Mouse (Mus musculus) stomach, postnatal 0 days (tissue): Measurements from ENCODE around the gene Tcf12. TPM values are rescaled to one million over a fixed set of nuclear protein-coding genes. Genes with fewer than 3 reads are reported as not detected.
A peak's percentile ranks its signal among the peaks of the same experiment; 100 is the strongest.

Experiments used
- ATAC-seq: fragments of 200-750 bp; cut with Nextera tagmentation; 2 replicates; pipeline ENCODE4 v1.8.0; 2017; ENCODE audit not compliant: low FRiP score, low TSS enrichment
- DNase-seq: peaks from one replicate; pipeline ENCODE4 v3.0.0-alpha.2; 2016; ENCODE audit warnings: low spot score
- H3K27ac ChIP-seq: fragments of 300-500 bp; sonication (generic); replicated peaks from 2 replicates; pipeline ENCODE4 v1.5.1; 2014; ENCODE audit warnings: mild to moderate bottlenecking, control low read depth
- H3K27me3 ChIP-seq: fragments of 300-500 bp; sonication (generic); 2 replicates; pipeline ENCODE4 v1.6.1; 2014; ENCODE audit warnings: low read length; ENCODE audit not compliant: control insufficient read depth, insufficient read depth
- H3K36me3 ChIP-seq: fragments of 300-500 bp; sonication (generic); 2 replicates; pipeline ENCODE4 v1.6.1; 2014; ENCODE audit warnings: low read length, mixed read lengths; ENCODE audit not compliant: control insufficient read depth, insufficient read depth
- H3K4me1 ChIP-seq: fragments of 300-500 bp; sonication (generic); replicated peaks from 2 replicates; pipeline ENCODE4 v1.6.1; 2014; ENCODE audit warnings: antibody characterized with exemption; ENCODE audit not compliant: control insufficient read depth, insufficient read depth
- H3K4me2 ChIP-seq: fragments of 300-500 bp; sonication (generic); replicated peaks from 2 replicates; pipeline ENCODE4 v1.6.1; 2014; ENCODE audit warnings: low read depth, mild to moderate bottlenecking, control low read depth, moderate library complexity
- H3K4me3 ChIP-seq: fragments of 300-500 bp; sonication (generic); 2 replicates; pipeline ENCODE4 v1.5.1; 2014; ENCODE audit warnings: low read depth, low read length, control low read depth
- H3K9ac ChIP-seq: fragments of 300-500 bp; sonication (generic); 2 replicates; pipeline ENCODE4 v1.6.1; 2014; ENCODE audit warnings: mild to moderate bottlenecking, low read length, control low read depth, mixed read lengths
- H3K9me3 ChIP-seq: fragments of 300-500 bp; sonication (generic); 2 replicates; pipeline ENCODE4 v1.6.1; 2016; ENCODE audit warnings: low read length; ENCODE audit not compliant: control insufficient read depth
- CTCF ChIP-seq: IDR thresholded peaks from 2 replicates; pipeline ENCODE4 v1.5.1; 2016; ENCODE audit warnings: antibody characterized with exemption, low read depth, mild to moderate bottlenecking, moderate library complexity
- EP300 ChIP-seq: optimal IDR thresholded peaks from 2 replicates; pipeline ENCODE3; 2016; ENCODE audit warnings: antibody characterized with exemption
- WGBS: fragments of 180-500 bp; shearing (Covaris S2); extraction: QIAGEN DNeasy Blood & Tissue Kit; methylation state at CpG from one replicate; pipeline ENCODE4 v1.1.7; 2014; 5-methylcytosine and 5-hydroxymethylcytosine counted together
- polyA plus RNA-seq: library from polyadenylated mRNA; unstranded; fragments of >200 nt; fragmentation: Nextera tagmentation; extraction: Ambion mirVana; gene quantifications from 2 replicates; pipeline ENCODE4 v1.2.1, GENCODE M21; 2015

Gene Tcf12
- polyA plus RNA-seq, 1 experiment from 2014 or later: 28.7 TPM

DNA sequence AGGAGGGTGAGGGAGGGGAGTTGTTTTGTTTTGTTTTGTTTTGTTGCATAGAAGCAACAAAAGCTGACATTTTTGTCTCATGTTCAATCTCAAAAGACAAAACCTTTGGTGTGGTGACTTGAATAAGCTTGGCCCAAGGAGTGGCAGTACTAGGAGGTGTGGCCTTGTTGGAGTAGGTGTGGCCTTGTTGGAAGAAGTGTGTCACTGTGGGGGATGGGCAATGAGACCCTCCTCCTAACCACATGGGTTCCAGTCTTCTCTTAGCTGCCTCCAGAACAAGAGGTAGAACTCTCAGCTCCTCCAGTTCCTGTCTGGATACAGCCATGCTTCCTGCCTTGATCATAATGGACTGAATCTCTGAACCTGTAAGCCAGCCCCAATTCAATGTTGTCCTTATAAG is 26.2 kb upstream of the Tcf12 start:
- Histone ChIP-seq H3K4me3 (no peak overlapping the region), H3K27ac (no peak overlapping the region), H3K9ac (no peak overlapping the region), H3K36me3 (no peaks in the 10 kb centered on the region), H3K4me1 (no peaks in the 10 kb centered on the region), H3K27me3 (no peaks in the 10 kb centered on the region), H3K4me2 (no peak overlapping the region), H3K9me3 (no peaks in the 10 kb centered on the region)
- DNase-seq (no peak), ATAC-seq (no peak)
- no peak for TF ChIP-seq CTCF
- TF ChIP-seq EP300: no peak

DNA sequence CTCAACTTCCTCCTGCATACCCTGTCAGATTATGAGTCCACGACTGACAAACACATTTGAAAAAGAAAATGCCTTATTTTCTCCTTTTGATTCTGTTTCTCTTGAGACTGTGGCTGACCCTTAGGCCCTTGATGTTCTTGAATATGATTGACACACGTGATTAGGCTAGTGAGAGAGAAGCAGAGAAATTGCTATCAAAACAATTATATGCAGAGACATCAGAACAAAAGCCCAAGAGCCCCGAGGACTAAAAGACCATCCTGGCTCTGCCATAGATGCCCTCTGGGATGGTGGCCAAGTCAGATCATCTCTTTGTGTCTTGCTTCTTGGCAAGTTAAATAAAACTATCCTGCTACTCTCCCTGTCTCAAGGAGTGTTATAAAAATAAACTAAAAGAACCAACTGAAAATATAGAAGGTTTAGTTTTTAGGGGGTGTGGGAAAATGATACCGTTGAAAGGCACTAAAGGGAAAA is 22.1 kb upstream of the Tcf12 start:
- no peak for TF ChIP-seq EP300
- TF ChIP-seq CTCF: no peak
- Histone ChIP-seq H3K4me2 (peak overlapping the region; percentile 88), H3K27me3 (no peaks in the 10 kb centered on the region), H3K4me3 (peak overlapping the region; percentile 63), H3K9me3 (no peaks in the 10 kb centered on the region), H3K4me1 (no peaks in the 10 kb centered on the region), H3K9ac (no peak overlapping the region; the same call in 1 of the 2 replicates), H3K36me3 (no peaks in the 10 kb centered on the region), H3K27ac (peak overlapping the region; percentile 95)
- WGBS: 38% methylated on average over 4 of the region's 4 CpGs
- DNase-seq: no peak
- ATAC-seq: no peak

DNA sequence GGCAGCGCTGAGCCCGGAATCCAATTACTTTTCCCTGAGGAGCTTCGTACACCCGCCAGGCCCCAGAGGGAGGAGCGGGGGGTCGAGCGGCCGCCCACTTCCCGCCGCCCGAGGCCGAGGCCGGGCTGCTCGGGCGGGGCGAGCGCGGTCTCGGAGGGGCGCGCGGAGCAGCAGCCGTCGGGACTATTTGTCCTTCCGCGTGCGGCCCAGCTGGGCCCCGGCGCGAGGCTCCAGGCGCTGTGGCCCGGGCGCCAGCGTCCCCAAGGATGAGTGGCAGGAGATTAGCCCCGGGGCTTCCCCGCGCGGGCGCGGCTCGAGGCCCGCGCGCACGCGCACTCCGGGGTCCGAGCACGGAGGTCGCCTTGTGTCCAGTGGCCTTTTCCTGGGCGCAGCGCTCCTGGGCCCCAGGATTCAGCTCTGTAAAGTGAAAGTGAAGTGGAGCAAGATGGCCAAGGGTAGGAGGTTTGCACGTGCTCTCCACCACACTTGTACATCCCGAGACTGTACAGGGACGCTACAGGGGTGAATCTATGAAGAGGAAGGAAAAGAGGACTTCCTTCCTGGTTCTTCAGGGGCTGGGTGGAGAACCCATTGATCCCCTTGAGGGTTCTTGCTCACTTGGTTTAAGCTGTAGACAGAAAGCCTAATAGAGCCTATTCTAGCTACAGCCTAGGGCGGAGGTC is 21.6 kb upstream of the Tcf12 start:
- no peaks in the 10 kb centered on the region for H3K9me3 ChIP-seq
- H3K4me2 ChIP-seq: peak overlapping the region; percentile 88
- no peaks in the 10 kb centered on the region for H3K27me3 ChIP-seq
- peak overlapping the region; percentile 95 for H3K27ac ChIP-seq
- H3K9ac ChIP-seq: peak overlapping the region; percentile 84
- ATAC-seq (peak; percentile 96), DNase-seq (peak; percentile 90)
- WGBS: 1% methylated on average over 44 of the region's 56 CpGs
- no peaks in the 10 kb centered on the region for H3K4me1 ChIP-seq
- no peaks in the 10 kb centered on the region for H3K36me3 ChIP-seq
- TF ChIP-seq CTCF (no peak; the same call in 1 of the 2 replicates), EP300 (no peak)
- peak overlapping the region; percentile 63 for H3K4me3 ChIP-seq

DNA sequence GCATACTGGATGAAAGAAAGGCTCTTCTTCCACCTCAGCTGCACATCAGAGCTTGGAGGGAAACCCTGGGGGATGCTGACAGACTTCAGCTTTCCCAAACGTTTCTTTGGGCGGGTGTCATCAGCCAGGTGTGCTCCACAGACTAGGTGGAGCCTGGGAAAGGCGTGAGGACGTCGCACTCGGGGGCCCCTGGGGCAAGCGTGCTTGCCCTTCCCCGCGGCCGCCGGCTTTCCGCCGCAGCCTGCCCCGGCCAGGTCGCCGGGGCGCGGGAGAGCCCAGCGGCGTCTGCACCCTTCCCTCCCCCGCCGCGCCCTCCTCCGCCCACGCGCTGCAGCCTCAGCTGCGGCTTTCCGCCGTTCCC is 21.0 kb upstream of the Tcf12 start:
- Histone ChIP-seq H3K9me3 (no peaks in the 10 kb centered on the region), H3K27ac (peak overlapping the region; percentile 95), H3K9ac (peak overlapping the region; percentile 84), H3K4me1 (no peaks in the 10 kb centered on the region), H3K4me3 (peak overlapping the region; percentile 63), H3K27me3 (no peaks in the 10 kb centered on the region), H3K36me3 (no peaks in the 10 kb centered on the region), H3K4me2 (peak overlapping the region; percentile 88)
- no peak for ATAC-seq
- DNase-seq: no peak
- WGBS: under 1% methylated on average over 25 of the region's 29 CpGs
- TF ChIP-seq EP300 (no peak), CTCF (0 out of 2 replicates have a peak, but pooled peaks have one; percentile 12)

DNA sequence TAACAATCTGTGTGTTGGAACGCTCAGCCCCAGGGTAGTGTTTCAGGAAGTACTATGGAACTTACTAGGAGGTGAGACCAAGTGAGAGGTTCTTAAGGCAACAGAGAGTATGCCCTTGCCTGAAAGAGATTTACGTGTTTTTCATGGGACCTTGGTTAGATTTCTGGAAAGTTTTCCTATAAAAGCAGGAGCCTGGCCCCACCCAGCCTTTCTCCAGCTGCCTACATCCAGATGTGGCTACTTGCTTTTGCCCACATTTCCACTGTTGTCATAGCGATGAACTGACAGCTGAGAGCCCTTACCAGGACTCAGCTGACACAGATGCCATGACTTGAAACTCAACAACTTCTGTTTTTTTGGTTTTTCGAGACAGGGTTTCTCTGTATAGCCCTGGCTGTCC is 18.2 kb upstream of the Tcf12 start:
- no peaks in the 10 kb centered on the region for H3K9me3 ChIP-seq
- DNase-seq (no peak), ATAC-seq (no peak)
- H3K4me1 ChIP-seq: no peaks in the 10 kb centered on the region
- 83% methylated on average over 4 of the region's 4 CpGs for WGBS
- H3K4me3 ChIP-seq: no peak overlapping the region
- no peaks in the 10 kb centered on the region for H3K27me3 ChIP-seq
- H3K27ac ChIP-seq: no peak overlapping the region
- no peak overlapping the region for H3K4me2 ChIP-seq
- H3K9ac ChIP-seq: no peak overlapping the region
- TF ChIP-seq CTCF (no peak), EP300 (no peak)
- H3K36me3 ChIP-seq: no peaks in the 10 kb centered on the region

DNA sequence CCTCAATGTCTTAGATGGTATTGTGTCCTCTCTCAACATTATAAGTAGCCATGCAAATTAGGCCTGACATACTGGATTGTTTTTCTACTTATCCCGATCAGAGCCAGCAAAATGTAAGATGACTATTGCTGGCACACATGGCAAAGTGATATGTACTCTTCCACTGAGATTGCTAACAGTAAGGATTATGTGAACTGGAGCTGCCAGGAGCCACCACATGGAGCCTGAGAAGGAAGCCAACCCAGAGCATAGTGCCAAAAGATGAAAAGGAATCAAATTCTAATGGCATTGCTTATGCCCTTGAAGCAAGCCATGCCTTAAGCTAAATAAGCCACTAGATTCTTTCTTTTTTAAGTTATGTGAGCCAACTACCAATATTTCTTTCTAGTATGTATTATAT is 13.8 kb upstream of the Tcf12 start:
- DNase-seq (no peak), ATAC-seq (no peak)
- Histone ChIP-seq H3K4me2 (no peak overlapping the region), H3K27ac (no peak overlapping the region), H3K9ac (no peak overlapping the region), H3K36me3 (no peaks in the 10 kb centered on the region), H3K9me3 (no peaks in the 10 kb centered on the region), H3K27me3 (no peaks in the 10 kb centered on the region), H3K4me3 (no peak overlapping the region), H3K4me1 (no peaks in the 10 kb centered on the region)
- WGBS: 77% methylated on average over 1 of the region's 1 CpGs
- no peak for TF ChIP-seq CTCF
- no peak for TF ChIP-seq EP300
